Mouse (Mus musculus): Measurements from ENCODE around the gene Hnrnpl.

DNA sequence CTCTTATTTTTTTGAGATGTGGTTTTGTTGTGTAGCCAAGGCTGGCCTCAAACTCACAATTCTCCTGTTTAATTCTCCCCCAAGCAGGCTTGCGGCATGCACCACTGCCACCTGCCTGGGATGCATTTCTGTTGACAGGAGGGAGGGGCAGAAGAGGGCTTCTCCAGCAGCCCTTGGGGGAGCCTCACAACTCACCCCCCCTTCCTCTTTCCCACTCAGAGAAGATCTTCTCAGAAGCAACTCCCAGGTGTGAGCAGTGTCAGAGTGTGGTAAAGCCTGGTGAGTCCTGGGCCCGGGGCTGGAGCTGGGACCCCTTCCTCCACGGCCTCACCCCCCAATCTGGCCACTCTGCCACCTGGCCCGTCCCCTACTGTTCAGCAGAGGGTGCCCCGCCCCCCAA is 23.2 kb upstream of the Hnrnpl start:
- TF ChIP-seq POLR2A (IDR thresholded peaks at IDR 0.05; ENCODE audit: borderline replicate concordance, control insufficient read depth, low read depth, low read length) = no peak
- no peak for TF ChIP-seq CTCF (IDR thresholded peaks at IDR 0.05; ENCODE audit: control insufficient read depth, insufficient read depth, low read length)
